Mouse (Mus musculus) hindbrain, embryonic 10.5 days (tissue): ENCODE data around the gene Tkfc. TPM values are rescaled to one million over a fixed set of nuclear protein-coding genes. Genes with fewer than 3 reads are reported as not detected.
A peak's percentile ranks its signal among the peaks of the same experiment; 100 is the strongest.

Source experiments
- DNase-seq: peaks from one replicate; pipeline ENCODE4 v3.0.0-alpha.2; 2017; ENCODE audit warnings: low spot score
- H3K27ac ChIP-seq: fragments of 300-500 bp; sonication (generic); 2 replicates; pipeline ENCODE4 v1.5.1; 2016; ENCODE audit warnings: mild to moderate bottlenecking, moderate library complexity
- H3K27me3 ChIP-seq: fragments of 300-500 bp; sonication (generic); 2 replicates; pipeline ENCODE4 v1.6.1; 2016; ENCODE audit warnings: mild to moderate bottlenecking; ENCODE audit not compliant: poor library complexity, insufficient read depth, severe bottlenecking
- H3K36me3 ChIP-seq: fragments of 300-500 bp; sonication (generic); 2 replicates; pipeline ENCODE4 v1.6.1; 2016; ENCODE audit warnings: mild to moderate bottlenecking, moderate library complexity
- H3K4me1 ChIP-seq: fragments of 300-500 bp; sonication (generic); replicated peaks from 2 replicates; pipeline ENCODE4 v1.6.1; 2016; ENCODE audit warnings: mild to moderate bottlenecking
- H3K4me3 ChIP-seq: fragments of 300-500 bp; sonication (generic); 2 replicates; pipeline ENCODE4 v1.5.1; 2016; ENCODE audit warnings: mild to moderate bottlenecking, moderate library complexity
- H3K9me3 ChIP-seq: fragments of 300-500 bp; sonication (generic); 2 replicates; pipeline ENCODE4 v1.6.1; 2016; ENCODE audit warnings: mild to moderate bottlenecking, moderate library complexity
- WGBS: fragments of 180-500 bp; shearing (Covaris S2); methylation state at CpG from one replicate; pipeline ENCODE4 v1.1.7; 2016; 5-methylcytosine and 5-hydroxymethylcytosine counted together
- polyA plus RNA-seq: library from polyadenylated mRNA; unstranded; fragments of >200 nt; fragmentation: Nextera tagmentation; extraction: Ambion mirVana; gene quantifications from 2 replicates; pipeline ENCODE4 v1.2.1, GENCODE M21; 2016

Tkfc gene
- polyA plus RNA-seq, 1 experiment from 2014 or later = 21.6 TPM

GRCm38 (mm10) chr19:10555624-10556510, 49.6 kb downstream of the Tkfc start, which contains the start of gene Tmem216:
Gene Tmem216 (minus strand): TSS chr19:10556238.
- H3K36me3 ChIP-seq = peaks cover 28% of the 10 kb centered on the region
- no peaks in the 10 kb centered on the region for H3K27me3 ChIP-seq
- 2% methylated on average over 43 of the region's 43 CpGs for WGBS
- peak; percentile 79 for DNase-seq
- H3K9me3 ChIP-seq = no peaks in the 10 kb centered on the region
- H3K4me3 ChIP-seq = peak within 1 kb of the TSS; percentile 74
- H3K4me1 ChIP-seq = peaks cover 21% of the 10 kb centered on the region
- H3K27ac ChIP-seq = peak within 1 kb of the TSS; percentile 87

GRCm38 (mm10) chr19:10539454-10539853, 66.0 kb downstream of the Tkfc start:
- H3K36me3 ChIP-seq = peaks cover 99% of the 10 kb centered on the region
- H3K4me1 ChIP-seq = no peaks in the 10 kb centered on the region
- no peak for DNase-seq

More at GRCm38 (mm10) chr19:10539454-10539853, 66.0 kb downstream of the Tkfc start:
- 92% methylated on average over 5 of the region's 5 CpGs for WGBS
- no peaks in the 10 kb centered on the region for H3K9me3 ChIP-seq
- H3K27me3 ChIP-seq = no peaks in the 10 kb centered on the region
- no peak overlapping the region for H3K27ac ChIP-seq
- no peak overlapping the region for H3K4me3 ChIP-seq

Other genes starting within 250 kb of the Tkfc start
- gene Syt7, start 216.6 kb downstream of the Tkfc start, polyA plus RNA-seq = 0.98 and 1.5 TPM in 2 replicates
- gene Lrrc10b, start 148.2 kb downstream of the Tkfc start, polyA plus RNA-seq = 1.9 and 2.0 TPM in 2 replicates
- 0.70 and 2.7 TPM in 2 replicates for gene Ppp1r32, start 122.7 kb downstream of the Tkfc start, polyA plus RNA-seq
- 55.4 and 65.4 TPM in 2 replicates for gene Cpsf7, start 80.4 kb downstream of the Tkfc start, polyA plus RNA-seq
- 62.4 and 63.2 TPM in 2 replicates for gene Sdhaf2, start 79.5 kb downstream of the Tkfc start, polyA plus RNA-seq
- 59.1 and 61.8 TPM in 2 replicates for gene Tmem216, start 49.4 kb downstream of the Tkfc start, polyA plus RNA-seq
- gene Cyb561a3, start 28.5 kb downstream of the Tkfc start, polyA plus RNA-seq = 14.2 and 17.0 TPM in 2 replicates
- 62.4 and 66.3 TPM in 2 replicates for gene Tmem138, start 28.3 kb downstream of the Tkfc start, polyA plus RNA-seq
- gene Ddb1, start 327 bp downstream of the Tkfc start, polyA plus RNA-seq = 461 and 484 TPM in 2 replicates
- gene Vwce, start 28.6 kb upstream of the Tkfc start, polyA plus RNA-seq = 0.89 and 1.0 TPM in 2 replicates
- not detected in 2 replicates for gene Pga5, start 72.4 kb upstream of the Tkfc start, polyA plus RNA-seq
- gene Vps37c, start 83.1 kb upstream of the Tkfc start, polyA plus RNA-seq = 36.7 and 40.7 TPM in 2 replicates
- gene Cd5, start 133.3 kb upstream of the Tkfc start, polyA plus RNA-seq = 0.14 and 0.18 TPM in 2 replicates
- gene Cd6, start 224.4 kb upstream of the Tkfc start, polyA plus RNA-seq = not detected in 2 replicates
- 0.50 and 0.93 TPM in 2 replicates for gene Slc15a3, start 234.1 kb upstream of the Tkfc start, polyA plus RNA-seq